Mouse (Mus musculus): ENCODE data around the gene Hspbp1.

Hspbp1 gene

GRCm38 (mm10) chr7:4630198-4630597, 54.7 kb downstream of the Hspbp1 start:
- no peak for DNase-seq (ENCODE audit: low spot score)

GRCm38 (mm10) chr7:4629586-4629985, 55.3 kb downstream of the Hspbp1 start:
- DNase-seq (ENCODE audit: low spot score), result no peak

DNA sequence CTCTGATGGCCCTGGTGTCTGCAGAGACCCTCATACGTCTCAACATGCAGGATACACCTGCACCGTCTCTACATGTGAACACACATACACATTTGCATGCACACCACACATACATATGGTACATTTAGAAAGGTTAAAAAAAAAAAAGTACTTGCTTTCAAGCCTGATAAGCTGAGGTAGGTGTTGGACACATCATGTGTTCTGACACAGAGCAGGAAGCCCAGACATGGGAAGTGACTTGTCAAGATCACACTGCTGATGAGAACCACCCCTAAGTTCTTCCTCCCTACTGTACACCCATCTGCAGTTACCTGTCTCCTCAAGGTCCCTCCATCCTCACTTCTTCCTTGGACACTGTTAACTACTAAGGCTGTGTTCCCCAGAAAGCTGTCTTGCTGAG, 58.9 kb downstream of the Hspbp1 start:
- DNase-seq (ENCODE audit: low spot score), result no peak

- no peak for DNase-seq (ENCODE audit: low spot score)
Observed at GRCm38 (mm10) chr7:4624343-4624742, 60.5 kb downstream of the Hspbp1 start.

GRCm38 (mm10) chr7:4623544-4624189, 61.2 kb downstream of the Hspbp1 start:
- DNase-seq (ENCODE audit: low spot score), result peak; percentile 59

GRCm38 (mm10) chr7:4619979-4620378, 64.9 kb downstream of the Hspbp1 start:
- DNase-seq (ENCODE audit: low spot score), result no peak

GRCm38 (mm10) chr7:4613740-4614403, 71.0 kb downstream of the Hspbp1 start:
- no peak for DNase-seq (ENCODE audit: low spot score)

GRCm38 (mm10) chr7:4612956-4613355, 71.9 kb downstream of the Hspbp1 start:
- DNase-seq (ENCODE audit: low spot score), result no peak

DNA sequence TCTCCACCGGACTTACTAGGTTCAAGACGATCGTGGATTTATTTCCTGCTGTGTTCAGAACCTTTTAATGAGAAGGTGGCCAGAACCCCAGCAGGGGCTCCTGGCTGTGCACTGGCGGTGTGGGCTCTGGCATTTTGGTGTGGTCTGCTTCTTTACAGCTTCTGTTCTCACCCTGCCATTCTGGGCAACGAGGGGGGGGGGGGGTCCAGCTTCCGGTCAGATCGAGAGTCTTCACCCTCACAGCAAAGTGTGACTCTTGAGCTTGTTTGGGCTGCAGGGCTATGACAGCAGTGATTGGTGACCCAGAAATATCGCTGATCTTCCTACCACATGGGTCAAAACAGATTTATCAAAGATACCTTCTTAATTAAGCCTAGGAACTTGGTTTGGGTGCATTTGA, 72.5 kb downstream of the Hspbp1 start:
- DNase-seq (ENCODE audit: low spot score), result no peak

DNA sequence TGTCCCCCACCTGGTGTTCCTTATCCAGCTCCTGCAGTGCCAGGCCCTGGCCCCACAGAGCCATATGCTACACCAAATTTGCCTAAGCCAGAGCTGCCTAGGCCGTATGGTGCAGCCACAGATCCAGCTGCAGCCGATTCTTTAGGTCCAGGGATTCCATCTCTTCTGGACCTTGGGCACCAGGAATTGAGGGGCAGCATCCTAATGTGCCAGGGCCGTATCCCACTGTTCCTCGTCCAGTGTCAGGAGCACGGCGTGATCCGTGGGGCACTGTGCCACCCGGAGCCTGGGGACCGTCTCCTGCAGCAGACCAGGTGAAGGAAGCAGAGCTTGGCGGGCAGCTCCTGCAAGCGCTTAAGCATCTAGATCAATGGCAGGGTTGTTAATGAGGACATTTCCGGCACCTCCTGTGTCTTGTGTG, 72.9 kb downstream of the Hspbp1 start:
- no peak for DNase-seq (ENCODE audit: low spot score)

DNA sequence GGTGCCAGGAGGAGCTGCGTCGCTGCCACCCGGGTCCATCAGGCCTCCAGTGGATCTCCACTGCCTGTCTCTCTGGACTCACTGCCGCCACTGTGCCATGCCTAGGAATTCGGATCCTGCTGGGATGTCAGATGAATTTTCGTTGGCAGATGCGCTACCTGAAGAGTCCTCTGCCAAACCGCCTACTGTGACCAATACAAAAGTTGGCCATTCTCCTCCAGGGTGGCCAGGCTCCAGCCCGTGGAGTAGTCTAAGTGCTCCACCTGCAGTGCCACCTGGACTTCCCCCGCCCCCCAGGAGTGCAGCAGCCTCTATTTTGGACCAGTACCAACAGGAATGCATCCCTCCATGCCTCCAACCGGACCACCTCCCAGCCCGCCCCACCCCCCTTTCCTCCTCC, 73.4 kb downstream of the Hspbp1 start:
- no peak for DNase-seq (ENCODE audit: low spot score)

Measured in lung, postnatal 25 days (tissue).